Mouse (Mus musculus): ENCODE results near the gene Olfr1555-ps1. TPM values are rescaled to one million over a fixed set of nuclear protein-coding genes. Genes with fewer than 3 reads are reported as not detected.
"Not testable (repeated sequence)": the region's sequence is repeated elsewhere in the genome, so short reads cannot be mapped to it uniquely, and the experiment has no call there.

Gene Olfr1555-ps1
- polyA plus RNA-seq (2012; rRNA removed) (not detected in 2 replicates), polyA plus RNA-seq (2014; fragmentation: Nextera tagmentation; extraction: Ambion mirVana) (not detected in 2 replicates)

GRCm38 (mm10) chr19:12170062-12170599 is at the start of gene Olfr1555-ps1:
Gene Olfr1555-ps1, minus strand, starts transcription at chr19:12170112.
- not testable (repeated sequence) for H3K4me3 ChIP-seq (ENCODE audit: insufficient read depth in 1 of 2, low read depth in 2 of 2, low read length in 2 of 2); H3K36me3 ChIP-seq (replicated peaks; ENCODE audit: control insufficient read depth, insufficient read depth, low read depth); H3K27me3 ChIP-seq (ENCODE audit: control insufficient read depth, insufficient read depth, low read length); ATAC-seq (ENCODE audit: insufficient read depth); H3K4me1 ChIP-seq (replicated peaks; ENCODE audit: control insufficient read depth in 2 of 2, insufficient read depth in 2 of 2, low read length in 1 of 2); H3K27ac ChIP-seq; H3K4me2 ChIP-seq (ENCODE audit: low read depth); DNase-seq (ENCODE audit: low read depth in 3 of 3, low spot score in 3 of 3); H3K9me3 ChIP-seq (ENCODE audit: control insufficient read depth, low read length); H3K9ac ChIP-seq (replicated peaks)
- 24% methylated on average over 1 of the region's 1 CpGs for WGBS (ENCODE audit: insufficient replicate concordance)

- H3K4me2 ChIP-seq (ENCODE audit: low read depth): no peak within 1 kb of the TSS
- no peaks in the 10 kb centered on the region for H3K36me3 ChIP-seq (replicated peaks; ENCODE audit: control insufficient read depth, insufficient read depth, low read depth)
- no peak within 1 kb of the TSS for H3K27ac ChIP-seq
- no peak for DNase-seq (ENCODE audit: low read depth in 3 of 3, low spot score in 3 of 3)
- no peaks in the 10 kb centered on the region for H3K27me3 ChIP-seq (ENCODE audit: control insufficient read depth, insufficient read depth, low read length)
- H3K9ac ChIP-seq (replicated peaks): no peak within 1 kb of the TSS
- TF ChIP-seq CTCF (IDR thresholded peaks at IDR 0.05; ENCODE audit: low read depth) (no peak), EP300 (IDR thresholded peaks at IDR 0.05; ENCODE audit: low read depth) (no peak)
- H3K9me3 ChIP-seq (ENCODE audit: control insufficient read depth, low read length): no peaks in the 10 kb centered on the region
- no peak within 1 kb of the TSS for H3K4me3 ChIP-seq (ENCODE audit: insufficient read depth in 1 of 2, low read depth in 2 of 2, low read length in 2 of 2)
- 44% methylated on average over 1 of the region's 1 CpGs for WGBS (ENCODE audit: insufficient replicate concordance)
- H3K4me1 ChIP-seq (replicated peaks; ENCODE audit: control insufficient read depth in 2 of 2, insufficient read depth in 2 of 2, low read length in 1 of 2): no peaks in the 10 kb centered on the region
- no peak for ATAC-seq (ENCODE audit: insufficient read depth)
Observed at GRCm38 (mm10) chr19:12200334-12200733, 30.4 kb upstream of the Olfr1555-ps1 start, which contains the start of gene Olfr1431. Gene Olfr1431, plus strand, starts transcription at chr19:12200634.

- H3K9ac ChIP-seq (replicated peaks); H3K4me1 ChIP-seq (replicated peaks; ENCODE audit: control insufficient read depth in 2 of 2, insufficient read depth in 2 of 2, low read length in 1 of 2); H3K27ac ChIP-seq; H3K4me3 ChIP-seq (ENCODE audit: insufficient read depth in 1 of 2, low read depth in 2 of 2, low read length in 2 of 2); H3K9me3 ChIP-seq (ENCODE audit: control insufficient read depth, low read length); H3K36me3 ChIP-seq (replicated peaks; ENCODE audit: control insufficient read depth, insufficient read depth, low read depth); H3K4me2 ChIP-seq (ENCODE audit: low read depth); H3K27me3 ChIP-seq (ENCODE audit: control insufficient read depth, insufficient read depth, low read length); ATAC-seq (ENCODE audit: insufficient read depth); DNase-seq (ENCODE audit: low read depth in 3 of 3, low spot score in 3 of 3): not testable (repeated sequence)
- WGBS (ENCODE audit: insufficient replicate concordance): 58% methylated on average over 4 of the region's 4 CpGs
Observed at GRCm38 (mm10) chr19:12199076-12199475, 29.2 kb upstream of the Olfr1555-ps1 start.

GRCm38 (mm10) chr19:12175431-12175830 is 5.5 kb upstream of the Olfr1555-ps1 start:
- H3K4me1 ChIP-seq (replicated peaks; ENCODE audit: control insufficient read depth in 2 of 2, insufficient read depth in 2 of 2, low read length in 1 of 2); H3K27me3 ChIP-seq (ENCODE audit: control insufficient read depth, insufficient read depth, low read length); H3K9ac ChIP-seq (replicated peaks); DNase-seq (ENCODE audit: low read depth in 3 of 3, low spot score in 3 of 3); H3K27ac ChIP-seq; H3K4me2 ChIP-seq (ENCODE audit: low read depth); H3K9me3 ChIP-seq (ENCODE audit: control insufficient read depth, low read length); H3K36me3 ChIP-seq (replicated peaks; ENCODE audit: control insufficient read depth, insufficient read depth, low read depth); H3K4me3 ChIP-seq (ENCODE audit: insufficient read depth in 1 of 2, low read depth in 2 of 2, low read length in 2 of 2); ATAC-seq (ENCODE audit: insufficient read depth): not testable (repeated sequence)
- 55% methylated on average over 5 of the region's 5 CpGs for WGBS (ENCODE audit: insufficient replicate concordance)

GRCm38 (mm10) chr19:12145452-12145851 is 24.5 kb downstream of the Olfr1555-ps1 start:
- ATAC-seq (ENCODE audit: insufficient read depth) (no peak), DNase-seq (ENCODE audit: low read depth in 3 of 3, low spot score in 3 of 3) (no peak)
- H3K9ac ChIP-seq (replicated peaks): no peak overlapping the region
- H3K27ac ChIP-seq: no peak overlapping the region
- H3K4me3 ChIP-seq (ENCODE audit: insufficient read depth in 1 of 2, low read depth in 2 of 2, low read length in 2 of 2): no peak overlapping the region
- WGBS (ENCODE audit: insufficient replicate concordance): 63% methylated on average over 3 of the region's 3 CpGs
- no peaks in the 10 kb centered on the region for H3K27me3 ChIP-seq (ENCODE audit: control insufficient read depth, insufficient read depth, low read length)
- no peak for TF ChIP-seq EP300 (IDR thresholded peaks at IDR 0.05; ENCODE audit: low read depth)
- no peak for TF ChIP-seq CTCF (IDR thresholded peaks at IDR 0.05; ENCODE audit: low read depth)
- H3K36me3 ChIP-seq (replicated peaks; ENCODE audit: control insufficient read depth, insufficient read depth, low read depth): no peaks in the 10 kb centered on the region
- H3K9me3 ChIP-seq (ENCODE audit: control insufficient read depth, low read length): no peaks in the 10 kb centered on the region
- H3K4me1 ChIP-seq (replicated peaks; ENCODE audit: control insufficient read depth in 2 of 2, insufficient read depth in 2 of 2, low read length in 1 of 2): no peaks in the 10 kb centered on the region
- no peak overlapping the region for H3K4me2 ChIP-seq (ENCODE audit: low read depth)

Measured in liver, embryonic 14.5 days (tissue).